Mouse (Mus musculus) heart, embryonic 15.5 days (tissue): ENCODE results near the gene Sh3bp5. TPM values are rescaled to one million over a fixed set of nuclear protein-coding genes. Genes with fewer than 3 reads are reported as not detected.
"Not testable (repeated sequence)": the region's sequence is repeated elsewhere in the genome, so short reads cannot be mapped to it uniquely, and the experiment has no call there.

Source experiments
- ATAC-seq: fragments of 200-750 bp; cut with Nextera tagmentation; replicated peaks from 2 replicates; pipeline ENCODE4 v1.8.0; 2017; ENCODE audit warnings: low read depth, moderate TSS enrichment; ENCODE audit not compliant: insufficient number of reproducible peaks, insufficient read depth, low FRiP score
- H3K27ac ChIP-seq: fragments of 300-500 bp; sonication (generic); 2 replicates; pipeline ENCODE4 v1.5.1; 2015; ENCODE audit warnings: mild to moderate bottlenecking, inconsistent platforms
- H3K27me3 ChIP-seq: fragments of 300-500 bp; sonication (generic); 2 replicates; pipeline ENCODE4 v1.6.1; 2015; ENCODE audit warnings: inconsistent platforms
- H3K36me3 ChIP-seq: fragments of 300-500 bp; sonication (generic); 2 replicates; pipeline ENCODE4 v1.6.1; 2015; ENCODE audit warnings: mild to moderate bottlenecking, inconsistent platforms
- H3K4me1 ChIP-seq: fragments of 300-500 bp; sonication (generic); replicated peaks from 2 replicates; pipeline ENCODE4 v1.6.1; 2015; ENCODE audit warnings: inconsistent platforms
- H3K4me2 ChIP-seq: fragments of 300-500 bp; sonication (generic); 2 replicates; pipeline ENCODE4 v1.6.1; 2015; ENCODE audit warnings: inconsistent platforms, mild to moderate bottlenecking, moderate library complexity
- H3K4me3 ChIP-seq: fragments of 300-500 bp; sonication (generic); 2 replicates; pipeline ENCODE4 v1.5.1; 2015; ENCODE audit warnings: mild to moderate bottlenecking, inconsistent platforms
- H3K9ac ChIP-seq: fragments of 300-500 bp; sonication (generic); 2 replicates; pipeline ENCODE4 v1.6.1; 2015; ENCODE audit warnings: mild to moderate bottlenecking, inconsistent platforms
- H3K9me3 ChIP-seq: fragments of 300-500 bp; sonication (generic); replicated peaks from 2 replicates; pipeline ENCODE4 v1.6.1; 2016; ENCODE audit warnings: inconsistent platforms
- WGBS: fragments of 180-500 bp; shearing (Covaris S2); methylation state at CpG from one replicate; pipeline ENCODE4 v1.1.7; 2015; ENCODE audit warnings: mixed read lengths; 5-methylcytosine and 5-hydroxymethylcytosine counted together
- polyA plus RNA-seq: library from polyadenylated mRNA; unstranded; fragments of >200 nt; fragmentation: Nextera tagmentation; extraction: Ambion mirVana; gene quantifications from 2 replicates; pipeline ENCODE4 v1.2.1, GENCODE M21; 2015

The Sh3bp5 gene
- polyA plus RNA-seq: 21.4 and 28.4 TPM in 2 replicates

GRCm38 (mm10) chr14:31435930-31436693 is at the start of gene Sh3bp5:
TSS of gene Sh3bp5 (minus strand) at chr14:31436078.
- Histone ChIP-seq H3K27me3 (peaks cover 3% of the 10 kb centered on the region; the same call in 1 of the 2 replicates), H3K4me2 (peak within 1 kb of the TSS; percentile 96), H3K9ac (peak within 1 kb of the TSS; percentile 79), H3K36me3 (no peaks in the 10 kb centered on the region), H3K27ac (peak within 1 kb of the TSS; percentile 71), H3K4me3 (peak within 1 kb of the TSS; percentile 82), H3K9me3 (no peaks in the 10 kb centered on the region), H3K4me1 (peaks cover 35% of the 10 kb centered on the region)
- 8% methylated on average over 49 of the region's 49 CpGs for WGBS
- ATAC-seq: peak; percentile 91

GRCm38 (mm10) chr14:31482417-31482816 is 46.5 kb upstream of the Sh3bp5 start:
- ATAC-seq: no peak

GRCm38 (mm10) chr14:31473297-31473696 is 37.4 kb upstream of the Sh3bp5 start:
- Histone ChIP-seq H3K9ac (no peak overlapping the region), H3K27me3 (no peaks in the 10 kb centered on the region)

More at GRCm38 (mm10) chr14:31482417-31482816, 46.5 kb upstream of the Sh3bp5 start:
- H3K9ac ChIP-seq: no peak overlapping the region
- H3K27ac ChIP-seq: no peak overlapping the region
- H3K9me3 ChIP-seq: no peaks in the 10 kb centered on the region
- peaks cover 89% of the 10 kb centered on the region for H3K36me3 ChIP-seq
- no peaks in the 10 kb centered on the region for H3K27me3 ChIP-seq
- no peak overlapping the region for H3K4me3 ChIP-seq
- H3K4me1 ChIP-seq: no peaks in the 10 kb centered on the region
- WGBS: 90% methylated on average over 5 of the region's 5 CpGs
- H3K4me2 ChIP-seq: no peak overlapping the region

GRCm38 (mm10) chr14:31472451-31473061 is 36.7 kb upstream of the Sh3bp5 start:
- Histone ChIP-seq H3K4me1 (no peaks in the 10 kb centered on the region), H3K4me3 (no peak overlapping the region), H3K27me3 (no peaks in the 10 kb centered on the region), H3K9ac (no peak overlapping the region), H3K4me2 (no peak overlapping the region), H3K9me3 (no peaks in the 10 kb centered on the region), H3K36me3 (no peaks in the 10 kb centered on the region), H3K27ac (no peak overlapping the region)
- no peak for ATAC-seq
- 7% methylated on average over 5 of the region's 5 CpGs for WGBS

More at GRCm38 (mm10) chr14:31473297-31473696, 37.4 kb upstream of the Sh3bp5 start:
- no peak overlapping the region for H3K4me3 ChIP-seq
- no peaks in the 10 kb centered on the region for H3K9me3 ChIP-seq
- 0 out of 2 replicates have a peak, but pooled peaks cover 2% of the 10 kb centered on the region for H3K36me3 ChIP-seq
- no peaks in the 10 kb centered on the region for H3K4me1 ChIP-seq
- no peak overlapping the region for H3K4me2 ChIP-seq
- ATAC-seq: no peak
- WGBS: 87% methylated on average over 2 of the region's 2 CpGs
- H3K27ac ChIP-seq: no peak overlapping the region

- H3K4me3 ChIP-seq: no peak overlapping the region
- WGBS: 67% methylated on average over 4 of the region's 4 CpGs
These were observed 33.8 kb upstream of the Sh3bp5 start for GRCm38 (mm10) chr14:31469711-31470110.

GRCm38 (mm10) chr14:31464176-31464575 is 28.3 kb upstream of the Sh3bp5 start:
- WGBS: 55% methylated on average over 8 of the region's 8 CpGs
- no peak for ATAC-seq
- Histone ChIP-seq H3K9ac (no peak overlapping the region), H3K27me3 (no peaks in the 10 kb centered on the region), H3K4me1 (0 out of 2 replicates have a peak, but pooled peaks cover 3% of the 10 kb centered on the region), H3K4me2 (no peak overlapping the region), H3K36me3 (no peaks in the 10 kb centered on the region), H3K9me3 (no peaks in the 10 kb centered on the region), H3K4me3 (no peak overlapping the region), H3K27ac (no peak overlapping the region)

More at GRCm38 (mm10) chr14:31469711-31470110, 33.8 kb upstream of the Sh3bp5 start:
- Histone ChIP-seq H3K27ac (no peak overlapping the region), H3K4me1 (no peaks in the 10 kb centered on the region), H3K4me2 (no peak overlapping the region), H3K27me3 (no peaks in the 10 kb centered on the region), H3K36me3 (no peaks in the 10 kb centered on the region), H3K9me3 (no peaks in the 10 kb centered on the region), H3K9ac (no peak overlapping the region)
- no peak for ATAC-seq

- ATAC-seq: peak; percentile 52; the same call in 1 of the 2 replicates
- H3K4me2 ChIP-seq: no peak overlapping the region
- H3K27me3 ChIP-seq: no peaks in the 10 kb centered on the region
These were observed 27.0 kb upstream of the Sh3bp5 start for GRCm38 (mm10) chr14:31462886-31463285.

GRCm38 (mm10) chr14:31462226-31462625 is 26.3 kb upstream of the Sh3bp5 start:
- not testable (repeated sequence) for H3K27me3 ChIP-seq, H3K36me3 ChIP-seq, H3K4me3 ChIP-seq, H3K9me3 ChIP-seq, H3K4me2 ChIP-seq, H3K4me1 ChIP-seq, H3K9ac ChIP-seq, H3K27ac ChIP-seq, ATAC-seq
- 83% methylated on average over 5 of the region's 5 CpGs for WGBS

More at GRCm38 (mm10) chr14:31462886-31463285, 27.0 kb upstream of the Sh3bp5 start:
- H3K36me3 ChIP-seq: no peaks in the 10 kb centered on the region
- no peak overlapping the region for H3K9ac ChIP-seq
- H3K9me3 ChIP-seq: no peaks in the 10 kb centered on the region
- 76% methylated on average over 6 of the region's 6 CpGs for WGBS
- H3K27ac ChIP-seq: peak overlapping the region; percentile 67
- H3K4me3 ChIP-seq: no peak overlapping the region
- 0 out of 2 replicates have a peak, but pooled peaks cover 3% of the 10 kb centered on the region for H3K4me1 ChIP-seq

- Histone ChIP-seq H3K27me3 (no peaks in the 10 kb centered on the region), H3K4me2 (no peak overlapping the region), H3K4me1 (0 out of 2 replicates have a peak, but pooled peaks cover 3% of the 10 kb centered on the region), H3K9me3 (no peaks in the 10 kb centered on the region), H3K36me3 (no peaks in the 10 kb centered on the region), H3K9ac (no peak overlapping the region), H3K4me3 (no peak overlapping the region), H3K27ac (no peak overlapping the region)
- no peak for ATAC-seq
- WGBS: 89% methylated on average over 12 of the region's 12 CpGs
These were observed 22.1 kb upstream of the Sh3bp5 start for GRCm38 (mm10) chr14:31458006-31458405.

GRCm38 (mm10) chr14:31456064-31456721 is 20.3 kb upstream of the Sh3bp5 start:
- no peaks in the 10 kb centered on the region for H3K27me3 ChIP-seq
- H3K36me3 ChIP-seq: no peaks in the 10 kb centered on the region
- H3K4me1 ChIP-seq: no peaks in the 10 kb centered on the region
- no peak overlapping the region for H3K4me2 ChIP-seq
- H3K9ac ChIP-seq: no peak overlapping the region
- H3K4me3 ChIP-seq: no peak overlapping the region
- H3K27ac ChIP-seq: no peak overlapping the region
- H3K9me3 ChIP-seq: no peaks in the 10 kb centered on the region
- no peak for ATAC-seq
- 76% methylated on average over 6 of the region's 6 CpGs for WGBS

- no peaks in the 10 kb centered on the region for H3K9me3 ChIP-seq
- no peak for ATAC-seq
- H3K36me3 ChIP-seq: no peaks in the 10 kb centered on the region
- H3K27ac ChIP-seq: no peak overlapping the region
- H3K4me3 ChIP-seq: no peak overlapping the region
- 83% methylated on average over 8 of the region's 8 CpGs for WGBS
- H3K4me1 ChIP-seq: no peaks in the 10 kb centered on the region
- H3K9ac ChIP-seq: no peak overlapping the region
- H3K4me2 ChIP-seq: no peak overlapping the region
- H3K27me3 ChIP-seq: no peaks in the 10 kb centered on the region
These were observed 19.1 kb upstream of the Sh3bp5 start for GRCm38 (mm10) chr14:31454849-31455566.
